In the genomic region with DNA sequence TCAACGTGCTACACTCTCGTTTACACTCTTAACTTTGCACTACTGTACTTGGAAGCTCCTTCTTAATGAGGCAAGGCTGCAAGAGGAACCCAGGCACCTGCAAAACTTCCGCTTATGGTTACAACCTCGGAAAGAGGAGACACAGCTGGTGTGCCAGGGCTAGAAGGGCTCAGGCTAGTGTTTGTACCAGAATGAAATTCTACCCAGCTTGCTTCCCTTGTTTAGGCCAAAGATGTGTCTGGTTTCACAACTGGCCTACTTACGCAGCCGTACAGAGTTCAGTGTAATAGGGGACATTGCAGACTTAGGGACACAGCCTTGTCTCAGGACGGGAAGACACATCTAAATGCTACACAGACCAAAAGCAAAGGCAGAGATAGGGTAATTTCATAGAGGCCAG, we compare ENCODE assay signal across 20 mouse cellular contexts.
DNase-seq lines count a peak whose midpoint lies in the region; ATAC-seq and TF ChIP-seq lines count a peak whose summit lies in the region.
"Had no signal": no experiment of that assay in that cellular context is flagged by ENCODE, and none has a peak within 500 bp of the region (broad histone marks: within the 10 kb centered on the region; RNA-seq: fewer than 3 reads in every experiment).

No protein-coding gene starts in this region.

- peak; percentile 68 for DNase-seq in gastrocnemius, adult 18-20 months (ENCODE audit: low spot score)
- no peak for DNase-seq in gastrocnemius, postnatal 36 days
- DNase-seq in left cerebral cortex, adult 2 months (ENCODE audit: extremely low spot score in 1 of 2, low spot score in 2 of 2) = no peak
- no peak for DNase-seq in left cerebral cortex, postnatal 10 days (ENCODE audit: extremely low spot score in 1 of 2, low spot score in 2 of 2)
- DNase-seq in adipocyte (ENCODE audit: low spot score) = peak; percentile 37
- DNase-seq in thymus, postnatal 0 days (ENCODE audit: low spot score) = no peak
- DNase-seq: cerebellum, adult 11 months; heart, postnatal 4 days; kidney, postnatal 14 days; left cerebral cortex, postnatal 4 days; midbrain, embryonic 14.5 days; right cerebral cortex, postnatal 14 days; thymus, adult 2 months had no signal

- intact Hi-C loops in gastrocnemius, postnatal 36 days (cut with DNase I) = no loop called here
- intact Hi-C loops in left cerebral cortex, adult 2 months (cut with DNase I) = no loop called here
- intact Hi-C loops in left cerebral cortex, postnatal 10 days (cut with DNase I) = no loop called here

- H3K9me3 ChIP-seq in intestine, embryonic 16.5 days (ENCODE audit: control insufficient read depth, low read length) = no peaks in the 10 kb centered on the region
- H3K9me3 ChIP-seq: forebrain, embryonic 13.5 days; liver, embryonic 15.5 days had no signal

- H3K27ac ChIP-seq in left cerebral cortex, adult 2 months = peak overlapping the region; percentile 40
- no peak overlapping the region for H3K27ac ChIP-seq in intestine, embryonic 16.5 days (ENCODE audit: low read length)
- H3K27ac ChIP-seq: forebrain, embryonic 13.5 days; heart, embryonic 13.5 days; liver, embryonic 15.5 days; macrophage had no signal

- peak; percentile 94 for ATAC-seq in megakaryocyte progenitor cell, adult 5-6 weeks (replicated peaks; ENCODE audit: poor library complexity)
- ATAC-seq in intestine, embryonic 16.5 days = no peak
- ATAC-seq: forebrain, embryonic 13.5 days; Patski had no signal

- no peaks in the 10 kb centered on the region for H3K27me3 ChIP-seq in intestine, embryonic 16.5 days (replicated peaks; ENCODE audit: control insufficient read depth, insufficient read depth, low read length)
- H3K27me3 ChIP-seq: forebrain, embryonic 13.5 days; heart, embryonic 13.5 days; liver, embryonic 15.5 days; Patski had no signal

- TF ChIP-seq CTCF in left cerebral cortex, adult 2 months (IDR thresholded peaks at IDR 0.05) = no peak

- no peak overlapping the region for H3K4me3 ChIP-seq in left cerebral cortex, adult 2 months
- H3K4me3 ChIP-seq in intestine, embryonic 16.5 days (ENCODE audit: low read length) = no peak overlapping the region
- H3K4me3 ChIP-seq: forebrain, embryonic 13.5 days; heart, embryonic 13.5 days; liver, embryonic 15.5 days had no signal

- no peak overlapping the region for H3K4me2 ChIP-seq in intestine, embryonic 16.5 days (ENCODE audit: low read depth, low read length)
- H3K4me2 ChIP-seq: forebrain, embryonic 13.5 days; heart, embryonic 13.5 days; liver, embryonic 15.5 days had no signal

- H3K4me1 ChIP-seq in intestine, embryonic 16.5 days (ENCODE audit: control insufficient read depth, insufficient read depth, low read length) = no peaks in the 10 kb centered on the region
- H3K4me1 ChIP-seq: forebrain, embryonic 13.5 days; liver, embryonic 15.5 days had no signal

- peaks cover 3% of the 10 kb centered on the region; the same call in 1 of the 2 replicates for H3K36me3 ChIP-seq in intestine, embryonic 16.5 days (ENCODE audit: control insufficient read depth, insufficient read depth, low read length)
- H3K36me3 ChIP-seq: liver, embryonic 15.5 days had no signal

- H3K9ac ChIP-seq in intestine, embryonic 16.5 days (ENCODE audit: low read depth, low read length) = no peak overlapping the region
- H3K9ac ChIP-seq: forebrain, embryonic 13.5 days; heart, embryonic 13.5 days; liver, embryonic 15.5 days had no signal

- 82% methylated on average over 7 of the region's 7 CpGs for WGBS in intestine, embryonic 16.5 days

Comparison
In these comparisons a context has a peak if more than half of its experiments do, and no peak if none do; other contexts are left out.
1. DNase-seq: peak in gastrocnemius, adult 18-20 months (single experiment) and adipocyte (single experiment); none in gastrocnemius, postnatal 36 days (0 of 2), left cerebral cortex, adult 2 months (0 of 2), left cerebral cortex, postnatal 10 days (0 of 2) and thymus, postnatal 0 days (single experiment).